Mouse (Mus musculus) ES-Bruce4 (cell line): Measurements from ENCODE around the gene Tcf7l2. TPM values are rescaled to one million over a fixed set of nuclear protein-coding genes. Genes with fewer than 3 reads are reported as not detected.

Experiments used
- H3K27ac ChIP-seq: 2 replicates; pipeline ENCODE4 v1.5.1; 2012; ENCODE audit warnings: low read length, inconsistent platforms; ENCODE audit not compliant: insufficient read depth
- H3K27me3 ChIP-seq: 2 replicates; pipeline ENCODE4 v1.6.1; 2012; ENCODE audit warnings: mild to moderate bottlenecking, low read length, inconsistent platforms; ENCODE audit not compliant: control insufficient read depth, poor library complexity, insufficient read depth, severe bottlenecking
- H3K36me3 ChIP-seq: 2 replicates; pipeline ENCODE4 v1.6.1; 2012; ENCODE audit warnings: inconsistent platforms, mild to moderate bottlenecking, low read length, moderate library complexity; ENCODE audit not compliant: control insufficient read depth, poor library complexity, insufficient read depth, severe bottlenecking
- H3K4me1 ChIP-seq: one replicate; pipeline ENCODE4 v1.8.1; 2011; ENCODE audit warnings: low read length; ENCODE audit not compliant: control insufficient read depth, insufficient read depth
- H3K4me3 ChIP-seq: 2 replicates; pipeline ENCODE4 v1.5.1; 2011; ENCODE audit warnings: low read depth, mild to moderate bottlenecking, low read length
- H3K9ac ChIP-seq: 2 replicates; pipeline ENCODE4 v1.6.1; 2012; ENCODE audit warnings: low read depth, mild to moderate bottlenecking, inconsistent platforms; ENCODE audit not compliant: poor library complexity, severe bottlenecking
- H3K9me3 ChIP-seq: replicated peaks from 2 replicates; pipeline ENCODE4 v1.6.1; 2012; ENCODE audit warnings: mild to moderate bottlenecking, low read length, inconsistent platforms; ENCODE audit not compliant: control insufficient read depth, poor library complexity, insufficient read depth, severe bottlenecking
- CTCF ChIP-seq: IDR thresholded peaks from one replicate; pipeline ENCODE4 v1.8.1; 2011; ENCODE audit warnings: low read depth, low read length
- EP300 ChIP-seq: IDR thresholded peaks from 2 replicates; pipeline ENCODE4 v1.6.1; 2011; ENCODE audit warnings: low read depth, low read length; ENCODE audit not compliant: insufficient read depth
- POLR2A ChIP-seq: IDR thresholded peaks from one replicate; pipeline ENCODE4 v1.8.1; 2011; ENCODE audit warnings: low read length; ENCODE audit not compliant: insufficient read depth
- polyA plus RNA-seq: library from polyadenylated mRNA; stranded (reverse); fragments of >200 nt; gene quantifications from 2 replicates; pipeline ENCODE4 v1.2.4, GENCODE M21; 2011; ENCODE audit warnings: low read depth; ENCODE audit not compliant: missing spikeins, insufficient read depth, insufficient read length

Gene Tcf7l2
- polyA plus RNA-seq, 1 experiment, result 23.8 TPM

DNA sequence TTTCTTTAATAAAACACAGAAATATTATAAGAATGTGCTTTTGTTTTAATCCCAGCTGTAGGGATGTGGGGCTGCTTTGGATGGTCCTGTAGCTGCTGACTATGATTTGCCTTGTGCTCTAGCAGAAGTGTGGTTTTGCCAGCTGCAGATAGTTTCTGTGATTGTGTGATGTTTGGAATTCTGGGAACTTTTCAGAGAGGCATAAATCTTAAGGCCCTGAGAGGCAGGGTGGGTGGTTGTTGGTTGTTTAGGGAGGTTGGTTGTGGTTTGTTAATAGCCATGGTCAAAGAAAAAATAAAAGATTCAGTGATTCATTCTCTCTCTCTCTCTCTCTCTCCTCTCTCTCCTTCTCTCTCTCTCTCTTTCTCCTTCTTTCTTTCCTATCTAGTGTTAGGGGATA lies 57.8 kb downstream of the Tcf7l2 start:
- H3K4me1 ChIP-seq, result no peaks in the 10 kb centered on the region
- H3K4me3 ChIP-seq, result no peak overlapping the region
- no peak overlapping the region for H3K27ac ChIP-seq
- H3K9me3 ChIP-seq, result no peaks in the 10 kb centered on the region
- no peaks in the 10 kb centered on the region for H3K36me3 ChIP-seq
- no peaks in the 10 kb centered on the region for H3K27me3 ChIP-seq
- H3K9ac ChIP-seq, result no peak overlapping the region
- TF ChIP-seq EP300, result no peak
- TF ChIP-seq CTCF, result no peak
- no peak for TF ChIP-seq POLR2A

GRCm38 (mm10) chr19:55800059-55800458 lies 58.4 kb downstream of the Tcf7l2 start:
- Histone ChIP-seq H3K27ac (no peak overlapping the region), H3K4me3 (no peak overlapping the region), H3K9me3 (no peaks in the 10 kb centered on the region), H3K27me3 (no peaks in the 10 kb centered on the region), H3K9ac (no peak overlapping the region), H3K4me1 (no peaks in the 10 kb centered on the region), H3K36me3 (no peaks in the 10 kb centered on the region)
- no peak for TF ChIP-seq POLR2A
- TF ChIP-seq EP300, result no peak

DNA sequence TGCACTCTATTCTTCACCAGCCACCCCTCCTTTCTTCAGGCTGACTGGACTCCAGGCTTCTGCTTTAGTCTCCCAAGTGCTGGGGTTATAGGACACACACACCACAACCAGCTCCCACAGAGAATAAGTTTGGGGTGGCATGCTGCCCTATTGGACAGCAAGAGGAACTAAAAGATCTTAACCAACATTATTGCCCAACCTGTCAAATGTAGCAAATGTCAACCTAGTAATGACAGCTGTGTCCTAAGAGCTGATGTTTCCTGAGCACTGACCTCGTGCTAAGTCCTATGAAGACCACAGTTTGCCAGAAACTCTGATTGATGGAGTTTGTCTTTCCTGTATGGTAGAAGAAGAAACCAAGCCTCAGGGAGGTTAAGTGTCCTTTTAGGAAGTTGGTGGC lies 61.5 kb downstream of the Tcf7l2 start:
- Histone ChIP-seq H3K27ac (no peak overlapping the region), H3K36me3 (no peaks in the 10 kb centered on the region), H3K27me3 (no peaks in the 10 kb centered on the region), H3K4me3 (no peak overlapping the region), H3K9me3 (no peaks in the 10 kb centered on the region), H3K9ac (no peak overlapping the region), H3K4me1 (no peaks in the 10 kb centered on the region)
- TF ChIP-seq EP300, result no peak
- TF ChIP-seq POLR2A, result no peak
- TF ChIP-seq CTCF, result no peak

- Histone ChIP-seq H3K4me1 (no peaks in the 10 kb centered on the region), H3K4me3 (no peak overlapping the region), H3K9ac (no peak overlapping the region), H3K27ac (no peak overlapping the region), H3K27me3 (no peaks in the 10 kb centered on the region), H3K36me3 (no peaks in the 10 kb centered on the region), H3K9me3 (no peaks in the 10 kb centered on the region)
- no peak for TF ChIP-seq POLR2A
- TF ChIP-seq EP300, result no peak
- no peak for TF ChIP-seq CTCF
Measured at GRCm38 (mm10) chr19:55803797-55804196, 62.2 kb downstream of the Tcf7l2 start.

DNA sequence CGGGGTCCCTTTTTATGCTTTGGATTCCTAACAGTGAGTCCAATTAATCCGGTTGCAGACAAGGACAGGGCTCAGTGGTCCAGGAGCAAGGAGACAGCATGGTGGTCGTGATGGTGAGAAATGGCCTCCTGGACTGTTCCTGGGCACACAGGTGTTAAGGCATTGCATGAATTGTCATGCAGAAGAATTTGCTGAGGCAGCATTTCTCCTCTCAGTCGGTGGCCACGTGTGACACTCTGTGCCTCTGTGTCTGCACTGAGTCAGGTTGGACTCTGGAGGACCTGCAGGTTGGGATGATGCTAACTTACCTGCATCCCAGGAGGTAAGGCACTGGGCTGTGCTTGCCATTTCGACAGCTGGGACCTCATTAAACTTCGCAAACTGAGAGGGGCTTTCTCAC lies 63.2 kb downstream of the Tcf7l2 start:
- Histone ChIP-seq H3K9me3 (no peaks in the 10 kb centered on the region), H3K4me1 (no peaks in the 10 kb centered on the region)

GRCm38 (mm10) chr19:55806434-55807193 lies 65.0 kb downstream of the Tcf7l2 start:
- Histone ChIP-seq H3K9me3 (no peaks in the 10 kb centered on the region), H3K36me3 (no peaks in the 10 kb centered on the region), H3K9ac (no peak overlapping the region), H3K27ac (no peak overlapping the region), H3K4me3 (0 out of 2 replicates have a peak overlapping the region, but pooled peaks have one; percentile 3), H3K4me1 (peaks cover 3% of the 10 kb centered on the region), H3K27me3 (no peaks in the 10 kb centered on the region)
- TF ChIP-seq EP300 (no peak), CTCF (no peak), POLR2A (no peak)

More for the DNA sequence above, 63.2 kb downstream of the Tcf7l2 start:
- Histone ChIP-seq H3K36me3 (no peaks in the 10 kb centered on the region), H3K4me3 (no peak overlapping the region), H3K27me3 (no peaks in the 10 kb centered on the region), H3K27ac (no peak overlapping the region), H3K9ac (no peak overlapping the region)
- no peak for TF ChIP-seq EP300
- TF ChIP-seq CTCF, result no peak
- no peak for TF ChIP-seq POLR2A
